Comparison of ENCODE assay signal across 9 mouse cellular contexts in genomic region chr5:102328197-102328784, GRCm38 (mm10).
DNase-seq lines count a peak whose midpoint lies in the region.
"Had no signal": no experiment of that assay in that cellular context is flagged by ENCODE, and none has a peak within 500 bp of the region (broad histone marks: within the 10 kb centered on the region; RNA-seq: fewer than 3 reads in every experiment).

No protein-coding gene starts in this region.

- intact Hi-C loops in left cerebral cortex, postnatal 25 days (cut with DNase I), result no loop called here

- peak; percentile 16 to 22 for DNase-seq in cerebellum, postnatal 14 days
- no peak for DNase-seq in cerebellum, postnatal 4 days (ENCODE audit: low spot score in 2 of 2)
- DNase-seq in Muller cell, postnatal 12 days (ENCODE audit: inconsistent ontology term), result peak; percentile 24
- DNase-seq in layer of hippocampus, adult 11-12 months (ENCODE audit: low spot score), result peak; percentile 52
- DNase-seq in left cerebral cortex, postnatal 25 days (ENCODE audit: low spot score in 2 of 2), result peak; percentile 14 to 82
- no peak for DNase-seq in thymus, postnatal 36 days
- no peak for DNase-seq in adrenal gland, postnatal 36 days
- DNase-seq in retina, postnatal 1 day, result no peak
- DNase-seq: lung, postnatal 4 days had no signal

Comparison
In these comparisons a context has a peak if more than half of its experiments do, and no peak if none do; other contexts are left out.
1. DNase-seq: peak in cerebellum, postnatal 14 days (2 of 2), Muller cell, postnatal 12 days (single experiment), layer of hippocampus, adult 11-12 months (single experiment) and left cerebral cortex, postnatal 25 days (2 of 2); none in cerebellum, postnatal 4 days (0 of 2), thymus, postnatal 36 days (0 of 2), adrenal gland, postnatal 36 days (0 of 2) and retina, postnatal 1 day (single experiment).